Comparison of ENCODE assay signal across 15 mouse cellular contexts in genomic region chr11:100964180-100964579, GRCm38 (mm10). TPM values are rescaled to one million over a fixed set of nuclear protein-coding genes. Genes with fewer than 3 reads are reported as not detected.
DNase-seq lines count a peak whose midpoint lies in the region; ATAC-seq and TF ChIP-seq lines count a peak whose summit lies in the region.
"Had no signal": no experiment of that assay in that cellular context is flagged by ENCODE, and none has a peak within 500 bp of the region (broad histone marks: within the 10 kb centered on the region; RNA-seq: fewer than 3 reads in every experiment).

No protein-coding gene starts in this region.

- no peak overlapping the region for H3K4me2 ChIP-seq in limb, embryonic 14.5 days (replicated peaks; ENCODE audit: low read depth, low read length, severe bottlenecking)
- no peak overlapping the region; the same call in 1 of the 2 replicates for H3K4me2 ChIP-seq in embryonic facial prominence, embryonic 15.5 days (replicated peaks)
- peak overlapping the region; percentile 27; the same call in 1 of the 2 replicates for H3K4me2 ChIP-seq in stomach, embryonic 15.5 days
- H3K4me2 ChIP-seq in midbrain, embryonic 13.5 days (replicated peaks) = no peak overlapping the region
- H3K4me2 ChIP-seq: embryonic facial prominence, embryonic 12.5 days; forebrain, embryonic 12.5 days; liver, embryonic 15.5 days; neural tube, embryonic 13.5 days had no signal

- intact Hi-C loops in heart, postnatal 25 days (cut with DNase I) = loop anchor here (10.0 kb wide), 1 partner anchor 1081 kb away; the partner anchor contains the start of gene Cd300lg

- no peak overlapping the region for H3K4me3 ChIP-seq in limb, embryonic 14.5 days (replicated peaks; ENCODE audit: low read length)
- H3K4me3 ChIP-seq in limb, embryonic 10.5 days = no peak overlapping the region
- no peak overlapping the region for H3K4me3 ChIP-seq in embryonic facial prominence, embryonic 15.5 days (replicated peaks)
- H3K4me3 ChIP-seq in stomach, embryonic 15.5 days (replicated peaks) = no peak overlapping the region
- no peak overlapping the region for H3K4me3 ChIP-seq in midbrain, embryonic 13.5 days (replicated peaks)
- H3K4me3 ChIP-seq: embryonic facial prominence, embryonic 12.5 days; forebrain, embryonic 12.5 days; liver, embryonic 15.5 days; neural tube, embryonic 13.5 days had no signal

- DNase-seq in heart, adult 11 months = peak; percentile 95
- no peak for DNase-seq in heart, postnatal 25 days (ENCODE audit: low spot score)
- DNase-seq in limb, embryonic 14.5 days (ENCODE audit: low spot score) = no peak
- no peak for DNase-seq in limb, embryonic 10.5 days (ENCODE audit: low spot score)
- DNase-seq: cerebellum, postnatal 25 days; kidney, adult 9 months; right cerebral cortex, postnatal 25 days had no signal

- peaks cover 35% of the 10 kb centered on the region for H3K4me1 ChIP-seq in limb, embryonic 14.5 days (ENCODE audit: control insufficient read depth, insufficient read depth, low read length)
- peaks cover 14% of the 10 kb centered on the region for H3K4me1 ChIP-seq in limb, embryonic 10.5 days
- H3K4me1 ChIP-seq in embryonic facial prominence, embryonic 15.5 days = peaks cover 84% of the 10 kb centered on the region
- peaks cover 73% of the 10 kb centered on the region for H3K4me1 ChIP-seq in stomach, embryonic 15.5 days
- H3K4me1 ChIP-seq in midbrain, embryonic 13.5 days (replicated peaks) = peaks cover 3% of the 10 kb centered on the region

- ATAC-seq in limb, embryonic 14.5 days (ENCODE audit: low FRiP score, low read depth) = no peak
- no peak for ATAC-seq in embryonic facial prominence, embryonic 15.5 days (ENCODE audit: insufficient number of reproducible peaks, low FRiP score, low TSS enrichment, low read depth)
- no peak for ATAC-seq in stomach, embryonic 15.5 days (ENCODE audit: insufficient read depth, low FRiP score, low read depth)
- ATAC-seq in midbrain, embryonic 13.5 days = no peak
- ATAC-seq: hindbrain, embryonic 16.5 days had no signal

- TF ChIP-seq POLR2A in limb, embryonic 14.5 days (IDR thresholded peaks at IDR 0.05; ENCODE audit: borderline replicate concordance, extremely low read depth, insufficient read depth, insufficient read length) = no peak

- peaks cover 4% of the 10 kb centered on the region for H3K36me3 ChIP-seq in limb, embryonic 14.5 days (ENCODE audit: control insufficient read depth, insufficient read depth, low read length)
- no peaks in the 10 kb centered on the region for H3K36me3 ChIP-seq in limb, embryonic 10.5 days
- no peaks in the 10 kb centered on the region for H3K36me3 ChIP-seq in embryonic facial prominence, embryonic 15.5 days
- no peaks in the 10 kb centered on the region for H3K36me3 ChIP-seq in stomach, embryonic 15.5 days
- H3K36me3 ChIP-seq in midbrain, embryonic 13.5 days = no peaks in the 10 kb centered on the region
- H3K36me3 ChIP-seq: embryonic facial prominence, embryonic 12.5 days; forebrain, embryonic 12.5 days; liver, embryonic 15.5 days; neural tube, embryonic 13.5 days had no signal

- peak overlapping the region; percentile 28; the same call in 1 of the 2 replicates for H3K9ac ChIP-seq in limb, embryonic 14.5 days (ENCODE audit: low read depth, low read length, severe bottlenecking)
- no peak overlapping the region for H3K9ac ChIP-seq in embryonic facial prominence, embryonic 15.5 days
- no peak overlapping the region for H3K9ac ChIP-seq in stomach, embryonic 15.5 days
- no peak overlapping the region for H3K9ac ChIP-seq in midbrain, embryonic 13.5 days (replicated peaks)
- H3K9ac ChIP-seq: embryonic facial prominence, embryonic 12.5 days; forebrain, embryonic 12.5 days; liver, embryonic 15.5 days; neural tube, embryonic 13.5 days had no signal

- H3K27ac ChIP-seq in limb, embryonic 14.5 days (replicated peaks; ENCODE audit: low read depth, low read length) = no peak overlapping the region
- H3K27ac ChIP-seq in limb, embryonic 10.5 days = no peak overlapping the region
- H3K27ac ChIP-seq in embryonic facial prominence, embryonic 15.5 days (replicated peaks) = peak overlapping the region; percentile 65
- peak overlapping the region; percentile 86 for H3K27ac ChIP-seq in stomach, embryonic 15.5 days
- no peak overlapping the region for H3K27ac ChIP-seq in midbrain, embryonic 13.5 days
- H3K27ac ChIP-seq: embryonic facial prominence, embryonic 12.5 days; forebrain, embryonic 12.5 days; liver, embryonic 15.5 days; neural tube, embryonic 13.5 days had no signal

- H3K27me3 ChIP-seq in limb, embryonic 14.5 days (ENCODE audit: control insufficient read depth, insufficient read depth, low read length) = peaks cover 2% of the 10 kb centered on the region
- peaks cover 89% of the 10 kb centered on the region for H3K27me3 ChIP-seq in limb, embryonic 10.5 days (ENCODE audit: low read depth, poor library complexity, severe bottlenecking)
- peaks cover 2% of the 10 kb centered on the region for H3K27me3 ChIP-seq in embryonic facial prominence, embryonic 15.5 days
- 0 out of 2 replicates have a peak, but pooled peaks cover under 1% of the 10 kb centered on the region for H3K27me3 ChIP-seq in stomach, embryonic 15.5 days (replicated peaks)
- peaks cover 53% of the 10 kb centered on the region for H3K27me3 ChIP-seq in midbrain, embryonic 13.5 days

- WGBS in limb, embryonic 14.5 days = 85% methylated on average over 7 of the region's 7 CpGs
- 87% methylated on average over 7 of the region's 7 CpGs for WGBS in limb, embryonic 10.5 days
- 75% methylated on average over 7 of the region's 7 CpGs for WGBS in embryonic facial prominence, embryonic 15.5 days
- 79% methylated on average over 7 of the region's 7 CpGs for WGBS in stomach, embryonic 15.5 days
- WGBS in midbrain, embryonic 13.5 days = 86% methylated on average over 7 of the region's 7 CpGs

- no peaks in the 10 kb centered on the region for H3K9me3 ChIP-seq in limb, embryonic 14.5 days (ENCODE audit: control insufficient read depth, low read length)
- no peaks in the 10 kb centered on the region for H3K9me3 ChIP-seq in limb, embryonic 10.5 days (replicated peaks)
- H3K9me3 ChIP-seq in embryonic facial prominence, embryonic 15.5 days (replicated peaks) = no peaks in the 10 kb centered on the region
- no peaks in the 10 kb centered on the region for H3K9me3 ChIP-seq in stomach, embryonic 15.5 days
- no peaks in the 10 kb centered on the region for H3K9me3 ChIP-seq in midbrain, embryonic 13.5 days
- H3K9me3 ChIP-seq: embryonic facial prominence, embryonic 12.5 days; forebrain, embryonic 12.5 days; liver, embryonic 15.5 days; neural tube, embryonic 13.5 days had no signal

RNA-seq across cellular contexts. Expression of gene Cavin1, which starts 6.5 kb away (rescaled TPM):
- 100 to 1,000 TPM; 275 to 277 TPM for total RNA-seq in heart, postnatal 25 days (2021)
- polyA plus RNA-seq in limb, embryonic 14.5 days (2012; rRNA removed) = 81.3 and 96.8 TPM in 2 replicates
- 128 and 135 TPM in 2 replicates for polyA plus RNA-seq in limb, embryonic 14.5 days (2014; fragmentation: Nextera tagmentation; extraction: Ambion mirVana)
- 21.9 and 24.6 TPM in 2 replicates for polyA plus RNA-seq in limb, embryonic 10.5 days (2016; fragmentation: Nextera tagmentation; extraction: Ambion mirVana)
- polyA plus RNA-seq in embryonic facial prominence, embryonic 15.5 days (2015; fragmentation: Nextera tagmentation; extraction: Ambion mirVana) = 330 and 343 TPM in 2 replicates
- 306 and 329 TPM in 2 replicates for polyA plus RNA-seq in stomach, embryonic 15.5 days (2015; fragmentation: Nextera tagmentation; extraction: Ambion mirVana)
- 28.3 and 30.4 TPM in 2 replicates for polyA plus RNA-seq in midbrain, embryonic 13.5 days (2015; fragmentation: Nextera tagmentation; extraction: Ambion mirVana)

RNA-seq across cellular contexts. Expression of gene Stat3, which starts 24.8 kb away (rescaled TPM):
- total RNA-seq in heart, postnatal 25 days (2021) = 100 to 1,000 TPM in 1 of 2 experiments, 10 to 100 TPM in 1; 91.3 to 119 TPM
- 56.1 and 66.2 TPM in 2 replicates for polyA plus RNA-seq in limb, embryonic 14.5 days (2012; rRNA removed)
- polyA plus RNA-seq in limb, embryonic 14.5 days (2014; fragmentation: Nextera tagmentation; extraction: Ambion mirVana) = 63.0 and 65.9 TPM in 2 replicates
- polyA plus RNA-seq in limb, embryonic 10.5 days (2016; fragmentation: Nextera tagmentation; extraction: Ambion mirVana) = 20.7 and 30.2 TPM in 2 replicates
- 75.6 and 79.3 TPM in 2 replicates for polyA plus RNA-seq in embryonic facial prominence, embryonic 15.5 days (2015; fragmentation: Nextera tagmentation; extraction: Ambion mirVana)
- polyA plus RNA-seq in stomach, embryonic 15.5 days (2015; fragmentation: Nextera tagmentation; extraction: Ambion mirVana) = 44.5 and 46.5 TPM in 2 replicates
- 28.7 and 34.3 TPM in 2 replicates for polyA plus RNA-seq in midbrain, embryonic 13.5 days (2015; fragmentation: Nextera tagmentation; extraction: Ambion mirVana)

RNA-seq across cellular contexts. Expression of gene Atp6v0a1, which starts 45.1 kb away (rescaled TPM):
- total RNA-seq in heart, postnatal 25 days (2021) = 10 to 100 TPM; 84.7 to 87.3 TPM
- polyA plus RNA-seq in limb, embryonic 14.5 days (2012; rRNA removed) = 60.9 and 72.8 TPM in 2 replicates
- 31.8 and 32.7 TPM in 2 replicates for polyA plus RNA-seq in limb, embryonic 14.5 days (2014; fragmentation: Nextera tagmentation; extraction: Ambion mirVana)
- 28.1 and 30.2 TPM in 2 replicates for polyA plus RNA-seq in limb, embryonic 10.5 days (2016; fragmentation: Nextera tagmentation; extraction: Ambion mirVana)
- 36.8 and 40.3 TPM in 2 replicates for polyA plus RNA-seq in embryonic facial prominence, embryonic 15.5 days (2015; fragmentation: Nextera tagmentation; extraction: Ambion mirVana)
- polyA plus RNA-seq in stomach, embryonic 15.5 days (2015; fragmentation: Nextera tagmentation; extraction: Ambion mirVana) = 36.6 and 39.7 TPM in 2 replicates
- polyA plus RNA-seq in midbrain, embryonic 13.5 days (2015; fragmentation: Nextera tagmentation; extraction: Ambion mirVana) = 87.6 and 90.8 TPM in 2 replicates

Comparison
In these comparisons a context has a peak if more than half of its experiments do, and no peak if none do; other contexts are left out.
1. H3K27ac ChIP-seq: peak in embryonic facial prominence, embryonic 15.5 days (single experiment) and stomach, embryonic 15.5 days (single experiment); none in limb, embryonic 14.5 days (single experiment), limb, embryonic 10.5 days (single experiment) and midbrain, embryonic 13.5 days (single experiment).